Mouse (Mus musculus) limb, embryonic 10.5 days (tissue): ENCODE measurements around the gene Rtl3. TPM values are rescaled to one million over a fixed set of nuclear protein-coding genes. Genes with fewer than 3 reads are reported as not detected.

Experiments used
- polyA plus RNA-seq: library from polyadenylated mRNA; unstranded; fragments of >200 nt; fragmentation: Nextera tagmentation; extraction: Ambion mirVana; gene quantifications from 2 replicates; pipeline ENCODE4 v1.2.1, GENCODE M21; 2016

The Rtl3 gene
- polyA plus RNA-seq, 1 experiment from 2014 or later = 2.3 TPM

Other genes starting within 250 kb of the Rtl3 start
- 2.3 and 3.4 TPM in 2 replicates for gene Cysltr1, start 237.0 kb downstream of the Rtl3 start, polyA plus RNA-seq
- 15.9 and 23.3 TPM in 2 replicates for gene Lpar4, start 80.0 kb upstream of the Rtl3 start, polyA plus RNA-seq
- 0.09 TPM in 1 of 2 replicates, not detected in the other for gene P2ry10, start 247.8 kb upstream of the Rtl3 start, polyA plus RNA-seq